Mouse (Mus musculus): ENCODE measurements at regions not wholly inside any gene's neighbourhood (a gene's known extent, or its start where the extent isn't known, plus 50 kb on each side); places are given as distances from the start of the nearest gene placed in this dataset.

- H3K79me3 ChIP-seq (ENCODE audit: low read depth): no peaks in the 10 kb centered on the region
- H3K79me2 ChIP-seq (ENCODE audit: control insufficient read depth, insufficient read depth): no peaks in the 10 kb centered on the region
- H3ac ChIP-seq (ENCODE audit: control insufficient read depth, insufficient read length, low read depth): no peak overlapping the region
- no peak overlapping the region for H3K4me3 ChIP-seq (ENCODE audit: insufficient read depth, poor library complexity, severe bottlenecking)
- no peaks in the 10 kb centered on the region for H3K27me3 ChIP-seq (ENCODE audit: control insufficient read depth, insufficient read depth, insufficient read length)
- TF ChIP-seq CEBPB (IDR thresholded peaks at IDR 0.05; ENCODE audit: low read depth) (no peak), MYOD1 (IDR thresholded peaks at IDR 0.05; ENCODE audit: control insufficient read depth, insufficient read length, low read depth) (no peak), CTCF (IDR thresholded peaks at IDR 0.05; ENCODE audit: control insufficient read depth, insufficient read depth, insufficient read length) (no peak), USF1 (IDR thresholded peaks at IDR 0.05; ENCODE audit: low read depth) (no peak), MYOG (IDR thresholded peaks at IDR 0.05; ENCODE audit: control insufficient read depth, extremely low read depth, insufficient read length) (no peak), MAX (IDR thresholded peaks at IDR 0.05) (no peak), FOSL1 (IDR thresholded peaks at IDR 0.05; ENCODE audit: insufficient read depth, low read length, poor library complexity, severe bottlenecking) (no peak)
- no peaks in the 10 kb centered on the region for H3K36me3 ChIP-seq (ENCODE audit: control insufficient read depth, insufficient read depth)
Observed at GRCm38 (mm10) chr8:26697579-26698084, 279.5 kb upstream of the Zfp703 start.

GRCm38 (mm10) chr8:26698580-26698979, 278.5 kb upstream of the Zfp703 start:
- Histone ChIP-seq H3K4me3 (ENCODE audit: insufficient read depth, poor library complexity, severe bottlenecking) (no peak overlapping the region), H3K79me3 (ENCODE audit: low read depth) (no peaks in the 10 kb centered on the region), H3K79me2 (ENCODE audit: control insufficient read depth, insufficient read depth) (no peaks in the 10 kb centered on the region), H3ac (ENCODE audit: control insufficient read depth, insufficient read length, low read depth) (no peak overlapping the region), H3K27me3 (ENCODE audit: control insufficient read depth, insufficient read depth, insufficient read length) (no peaks in the 10 kb centered on the region), H3K36me3 (ENCODE audit: control insufficient read depth, insufficient read depth) (no peaks in the 10 kb centered on the region)
- TF ChIP-seq CTCF (IDR thresholded peaks at IDR 0.05; ENCODE audit: control insufficient read depth, insufficient read depth, insufficient read length) (no peak), USF1 (IDR thresholded peaks at IDR 0.05; ENCODE audit: low read depth) (no peak), MYOD1 (IDR thresholded peaks at IDR 0.05; ENCODE audit: control insufficient read depth, insufficient read length, low read depth) (no peak), MAX (IDR thresholded peaks at IDR 0.05) (no peak), MYOG (IDR thresholded peaks at IDR 0.05; ENCODE audit: control insufficient read depth, extremely low read depth, insufficient read length) (no peak), CEBPB (IDR thresholded peaks at IDR 0.05; ENCODE audit: low read depth) (no peak), FOSL1 (IDR thresholded peaks at IDR 0.05; ENCODE audit: insufficient read depth, low read length, poor library complexity, severe bottlenecking) (no peak)

GRCm38 (mm10) chr8:26706048-26706767, 270.9 kb upstream of the Zfp703 start:
- no peaks in the 10 kb centered on the region for H3K27me3 ChIP-seq (ENCODE audit: control insufficient read depth, insufficient read depth, insufficient read length)
- no peaks in the 10 kb centered on the region for H3K36me3 ChIP-seq (ENCODE audit: control insufficient read depth, insufficient read depth)
- TF ChIP-seq MYOG (IDR thresholded peaks at IDR 0.05; ENCODE audit: control insufficient read depth, extremely low read depth, insufficient read length): no peak
- TF ChIP-seq MYOD1 (IDR thresholded peaks at IDR 0.05; ENCODE audit: control insufficient read depth, insufficient read length, low read depth): no peak
- no peak for TF ChIP-seq FOSL1 (IDR thresholded peaks at IDR 0.05; ENCODE audit: insufficient read depth, low read length, poor library complexity, severe bottlenecking)
- TF ChIP-seq MAX (IDR thresholded peaks at IDR 0.05): no peak
- TF ChIP-seq CEBPB (IDR thresholded peaks at IDR 0.05; ENCODE audit: low read depth): no peak
- TF ChIP-seq CTCF (IDR thresholded peaks at IDR 0.05; ENCODE audit: control insufficient read depth, insufficient read depth, insufficient read length): no peak
- no peak for TF ChIP-seq USF1 (IDR thresholded peaks at IDR 0.05; ENCODE audit: low read depth)
- H3K79me2 ChIP-seq (ENCODE audit: control insufficient read depth, insufficient read depth): no peaks in the 10 kb centered on the region
- H3K4me3 ChIP-seq (ENCODE audit: insufficient read depth, poor library complexity, severe bottlenecking): no peak overlapping the region
- no peaks in the 10 kb centered on the region for H3K79me3 ChIP-seq (ENCODE audit: low read depth)
- no peak overlapping the region for H3ac ChIP-seq (ENCODE audit: control insufficient read depth, insufficient read length, low read depth)

GRCm38 (mm10) chr8:26706768-26707156, 270.4 kb upstream of the Zfp703 start:
- no peaks in the 10 kb centered on the region for H3K79me3 ChIP-seq (ENCODE audit: low read depth)
- TF ChIP-seq MYOD1 (IDR thresholded peaks at IDR 0.05; ENCODE audit: control insufficient read depth, insufficient read length, low read depth) (no peak), USF1 (IDR thresholded peaks at IDR 0.05; ENCODE audit: low read depth) (no peak), FOSL1 (IDR thresholded peaks at IDR 0.05; ENCODE audit: insufficient read depth, low read length, poor library complexity, severe bottlenecking) (no peak), CEBPB (IDR thresholded peaks at IDR 0.05; ENCODE audit: low read depth) (no peak), CTCF (IDR thresholded peaks at IDR 0.05; ENCODE audit: control insufficient read depth, insufficient read depth, insufficient read length) (no peak)
- H3K4me3 ChIP-seq (ENCODE audit: insufficient read depth, poor library complexity, severe bottlenecking): no peak overlapping the region
- H3ac ChIP-seq (ENCODE audit: control insufficient read depth, insufficient read length, low read depth): no peak overlapping the region
- H3K36me3 ChIP-seq (ENCODE audit: control insufficient read depth, insufficient read depth): no peaks in the 10 kb centered on the region
- H3K79me2 ChIP-seq (ENCODE audit: control insufficient read depth, insufficient read depth): no peaks in the 10 kb centered on the region
- no peaks in the 10 kb centered on the region for H3K27me3 ChIP-seq (ENCODE audit: control insufficient read depth, insufficient read depth, insufficient read length)

- Histone ChIP-seq H3K79me2 (ENCODE audit: control insufficient read depth, insufficient read depth) (no peaks in the 10 kb centered on the region), H3K27me3 (ENCODE audit: control insufficient read depth, insufficient read depth, insufficient read length) (no peaks in the 10 kb centered on the region), H3K36me3 (ENCODE audit: control insufficient read depth, insufficient read depth) (no peaks in the 10 kb centered on the region), H3ac (ENCODE audit: control insufficient read depth, insufficient read length, low read depth) (no peak overlapping the region), H3K79me3 (ENCODE audit: low read depth) (no peaks in the 10 kb centered on the region), H3K4me3 (ENCODE audit: insufficient read depth, poor library complexity, severe bottlenecking) (no peak overlapping the region)
- no peak for TF ChIP-seq MYOD1 (IDR thresholded peaks at IDR 0.05; ENCODE audit: control insufficient read depth, insufficient read length, low read depth)
- TF ChIP-seq MAX (IDR thresholded peaks at IDR 0.05): no peak
- no peak for TF ChIP-seq CEBPB (IDR thresholded peaks at IDR 0.05; ENCODE audit: low read depth)
- no peak for TF ChIP-seq CTCF (IDR thresholded peaks at IDR 0.05; ENCODE audit: control insufficient read depth, insufficient read depth, insufficient read length)
- TF ChIP-seq USF1 (IDR thresholded peaks at IDR 0.05; ENCODE audit: low read depth): no peak
- no peak for TF ChIP-seq FOSL1 (IDR thresholded peaks at IDR 0.05; ENCODE audit: insufficient read depth, low read length, poor library complexity, severe bottlenecking)
- no peak for TF ChIP-seq MYOG (IDR thresholded peaks at IDR 0.05; ENCODE audit: control insufficient read depth, extremely low read depth, insufficient read length)
Observed at GRCm38 (mm10) chr8:26713836-26714235, 263.3 kb upstream of the Zfp703 start.

All from C2C12 (cell line).